Mouse (Mus musculus) left cerebral cortex, postnatal 10 days (tissue): ENCODE measurements around the gene Zic5. TPM values are rescaled to one million over a fixed set of nuclear protein-coding genes. Genes with fewer than 3 reads are reported as not detected.

ENCODE experiments used
- DNase-seq, 2 experiments: peaks; one replicate each; pipeline ENCODE4 v3.0.0; 2021 to 2022; ENCODE audit warnings: low spot score in 2 of 2, mixed read lengths in 1 of 2; ENCODE audit errors: extremely low spot score in 1 of 2
- intact Hi-C: fragments of 180-260 bp; cut with DNase I; formaldehyde crosslinking; loops from one replicate; pipeline ENCODE4 v1.15.1; 2025
- total RNA-seq, 2 experiments: library from RNA; stranded (reverse); gene quantifications; 2 replicates each; pipeline ENCODE4 v1.2.3; 2021

Gene Zic5
- total RNA-seq, 2 experiments from 2014 or later, result 3.0 to 3.9 TPM

GRCm38 (mm10) chr14:122453996-122454738 lies 11.3 kb downstream of the Zic5 start:
- DNase-seq, result no peak

GRCm38 (mm10) chr14:122453388-122453995 lies 12.0 kb downstream of the Zic5 start:
- intact Hi-C loops, result loop anchor here (5.0 kb wide), 1 partner anchor 46 kb away; no protein-coding TSS in a partner anchor
- peak in 1 of 2 experiments; percentile 56 for DNase-seq

More at GRCm38 (mm10) chr14:122453996-122454738, 11.3 kb downstream of the Zic5 start:
- intact Hi-C loops, result loop anchor here (5.0 kb wide), 1 partner anchor 47 kb away; no protein-coding TSS in a partner anchor

- DNase-seq, result no peak
- intact Hi-C loops, result loop anchor here (5.0 kb wide), 1 partner anchor 46 kb away; no protein-coding TSS in a partner anchor
Measured at GRCm38 (mm10) chr14:122452701-122453387, 12.6 kb downstream of the Zic5 start.

GRCm38 (mm10) chr14:122451551-122452145 lies 13.8 kb downstream of the Zic5 start:
- no peak for DNase-seq
- intact Hi-C loops, result loop anchor here (5.0 kb wide), 1 partner anchor 44 kb away; no protein-coding TSS in a partner anchor

GRCm38 (mm10) chr14:122450496-122451382 lies 14.7 kb downstream of the Zic5 start, which contains the start of gene Gm5089:
Gene Gm5089, minus strand, starts transcription at chr14:122451115.
- peak; percentile 52 to 72 for DNase-seq
- intact Hi-C loops, result loop anchor here (5.0 kb wide), 1 partner anchor 43 kb away; no protein-coding TSS in a partner anchor

GRCm38 (mm10) chr14:122449601-122450495 lies 15.6 kb downstream of the Zic5 start:
- DNase-seq, result peak in 1 of 2 experiments; percentile 60
- intact Hi-C loops, result loop anchor here (5.0 kb wide), 1 partner anchor 43 kb away; no protein-coding TSS in a partner anchor

GRCm38 (mm10) chr14:122436850-122437249 lies 28.6 kb downstream of the Zic5 start:
- no peak for DNase-seq
- intact Hi-C loops, result no loop called here

GRCm38 (mm10) chr14:122434039-122434438 lies 31.4 kb downstream of the Zic5 start:
- DNase-seq, result no peak
- intact Hi-C loops, result no loop called here

GRCm38 (mm10) chr14:122432558-122432957 lies 32.9 kb downstream of the Zic5 start:
- no peak for DNase-seq
- intact Hi-C loops, result no loop called here

GRCm38 (mm10) chr14:122427654-122428053 lies 37.8 kb downstream of the Zic5 start:
- no peak for DNase-seq
- intact Hi-C loops, result no loop called here

GRCm38 (mm10) chr14:122427204-122427560 lies 38.3 kb downstream of the Zic5 start:
- intact Hi-C loops, result no loop called here
- DNase-seq, result no peak

GRCm38 (mm10) chr14:122426529-122427203 lies 38.8 kb downstream of the Zic5 start:
- no peak for DNase-seq
- intact Hi-C loops, result no loop called here

- intact Hi-C loops, result no loop called here
- DNase-seq, result no peak
Measured at GRCm38 (mm10) chr14:122424441-122424840, 41.0 kb downstream of the Zic5 start.

- intact Hi-C loops, result no loop called here
- DNase-seq, result no peak
Measured at GRCm38 (mm10) chr14:122416166-122416771, 49.2 kb downstream of the Zic5 start.

- intact Hi-C loops, result no loop called here
- DNase-seq, result no peak
Measured at GRCm38 (mm10) chr14:122414786-122415185, 50.7 kb downstream of the Zic5 start.

GRCm38 (mm10) chr14:122413542-122413928 lies 51.9 kb downstream of the Zic5 start:
- intact Hi-C loops, result no loop called here
- no peak for DNase-seq
